Mouse (Mus musculus): ENCODE measurements around the gene Hnrnpu.

The Hnrnpu gene

GRCm38 (mm10) chr1:178338318-178338641 lies 683 bp upstream of the Hnrnpu start:
- DNase-seq = peak; percentile 31 to 48

- peak in 1 of 2 experiments; percentile 20 for DNase-seq
Observed at GRCm38 (mm10) chr1:178336777-178337481, 668 bp downstream of the Hnrnpu start.

GRCm38 (mm10) chr1:178336289-178336775 lies 1.3 kb downstream of the Hnrnpu start:
- peak; percentile 97 to 98 for DNase-seq

- DNase-seq = no peak
Observed at GRCm38 (mm10) chr1:178335860-178336261, 1.7 kb downstream of the Hnrnpu start.

GRCm38 (mm10) chr1:178329946-178330345 lies 7.7 kb downstream of the Hnrnpu start:
- DNase-seq = no peak

- no peak for DNase-seq
Observed at GRCm38 (mm10) chr1:178329017-178329416, 8.6 kb downstream of the Hnrnpu start.

GRCm38 (mm10) chr1:178326950-178327349 lies 10.6 kb downstream of the Hnrnpu start:
- no peak for DNase-seq

- no peak for DNase-seq
Observed at GRCm38 (mm10) chr1:178326357-178326756, 11.2 kb downstream of the Hnrnpu start.

- no peak for DNase-seq
Observed at GRCm38 (mm10) chr1:178324568-178324967, 13.0 kb downstream of the Hnrnpu start.

- DNase-seq = no peak
Observed at GRCm38 (mm10) chr1:178323235-178323634, 14.4 kb downstream of the Hnrnpu start.

GRCm38 (mm10) chr1:178321730-178322357 lies 15.8 kb downstream of the Hnrnpu start:
- no peak for DNase-seq

GRCm38 (mm10) chr1:178320723-178321590 lies 16.6 kb downstream of the Hnrnpu start:
- no peak for DNase-seq

- no peak for DNase-seq
Observed at GRCm38 (mm10) chr1:178320038-178320722, 17.4 kb downstream of the Hnrnpu start.

- peak in 1 of 2 experiments; percentile 49 for DNase-seq
Observed at GRCm38 (mm10) chr1:178319295-178320037, 18.1 kb downstream of the Hnrnpu start.

GRCm38 (mm10) chr1:178318389-178319184 lies 19.0 kb downstream of the Hnrnpu start, which contains the start of gene Cox20:
Gene Cox20 (plus strand): TSS chr1:178319130.
- peak; percentile 98 to 99 for DNase-seq

- DNase-seq = peak; percentile 88 to 95
Observed at GRCm38 (mm10) chr1:178318002-178318388, 19.6 kb downstream of the Hnrnpu start.

GRCm38 (mm10) chr1:178317275-178318001 lies 20.2 kb downstream of the Hnrnpu start:
- DNase-seq = no peak

- DNase-seq = no peak
Observed at GRCm38 (mm10) chr1:178314236-178314635, 23.4 kb downstream of the Hnrnpu start.

- DNase-seq = no peak
Observed at GRCm38 (mm10) chr1:178313039-178313597, 24.5 kb downstream of the Hnrnpu start.

- no peak for DNase-seq
Observed at GRCm38 (mm10) chr1:178310128-178310527, 27.5 kb downstream of the Hnrnpu start.

All from kidney, postnatal 25 days (tissue).